15 mouse cellular contexts compared by ENCODE assay signal in genomic region chr3:55511658-55512057, GRCm38 (mm10). TPM values are rescaled to one million over a fixed set of nuclear protein-coding genes. Genes with fewer than 3 reads are reported as not detected.
DNase-seq lines count a peak whose midpoint lies in the region; ATAC-seq and TF ChIP-seq lines count a peak whose summit lies in the region.
"Had no signal": no experiment of that assay in that cellular context is flagged by ENCODE, and none has a peak within 500 bp of the region (broad histone marks: within the 10 kb centered on the region; RNA-seq: fewer than 3 reads in every experiment).

No protein-coding gene starts in this region.

- ATAC-seq in lung, embryonic 16.5 days (ENCODE audit: low read depth): peak; percentile 60; the same call in 1 of the 2 replicates
- peak; percentile 26; the same call in 1 of the 2 replicates for ATAC-seq in limb, embryonic 15.5 days (ENCODE audit: insufficient number of reproducible peaks, low FRiP score, low TSS enrichment, low read depth)
- ATAC-seq: CD4-positive, CD25-positive, alpha-beta regulatory T cell, adult 4 months; inflammation-experienced regulatory T-cells, adult 6 months had no signal

- no peak overlapping the region for H3K27ac ChIP-seq in lung, embryonic 16.5 days (ENCODE audit: low read length)
- peak overlapping the region; percentile 66; the same call in 1 of the 2 replicates for H3K27ac ChIP-seq in embryonic fibroblast, embryonic 13.5 days (ENCODE audit: insufficient read depth, low read length)
- peak overlapping the region; percentile 61; the same call in 1 of the 2 replicates for H3K27ac ChIP-seq in limb, embryonic 15.5 days

- no peak overlapping the region for H3K4me2 ChIP-seq in lung, embryonic 16.5 days (ENCODE audit: low read depth, low read length)
- H3K4me2 ChIP-seq in limb, embryonic 15.5 days: 0 out of 2 replicates have a peak overlapping the region, but pooled peaks have one; percentile 20

- DNase-seq in heart, adult 8-10 months (ENCODE audit: low spot score): peak; percentile 31
- no peak for DNase-seq in heart, postnatal 36 days
- no peak for DNase-seq in lung, postnatal 4 days
- no peak for DNase-seq in embryo, embryonic 10.5 days (ENCODE audit: low spot score)
- DNase-seq in left cerebral cortex, adult 9 months (ENCODE audit: low spot score in 2 of 2): no peak
- DNase-seq: adrenal gland, postnatal 36 days; cerebellum, adult 8-10 months; gastrocnemius, postnatal 14 days; retina, postnatal 1 day had no signal

- peaks cover under 1% of the 10 kb centered on the region; the same call in 1 of the 2 replicates for H3K4me1 ChIP-seq in lung, embryonic 16.5 days (replicated peaks; ENCODE audit: control insufficient read depth, insufficient read depth, low read length)
- H3K4me1 ChIP-seq in embryonic fibroblast, embryonic 13.5 days (ENCODE audit: control insufficient read depth, insufficient read depth, low read length): peaks cover 8% of the 10 kb centered on the region
- H3K4me1 ChIP-seq in limb, embryonic 15.5 days: peaks cover 10% of the 10 kb centered on the region

- H3K36me3 ChIP-seq in lung, embryonic 16.5 days (ENCODE audit: control insufficient read depth, insufficient read depth, low read length): no peaks in the 10 kb centered on the region
- H3K36me3 ChIP-seq in limb, embryonic 15.5 days: no peaks in the 10 kb centered on the region; the same call in 1 of the 2 replicates

- no peak overlapping the region for H3K4me3 ChIP-seq in lung, embryonic 16.5 days (ENCODE audit: low read length)
- no peak overlapping the region for H3K4me3 ChIP-seq in embryonic fibroblast, embryonic 13.5 days (ENCODE audit: insufficient read depth, low read length)
- H3K4me3 ChIP-seq in limb, embryonic 15.5 days: no peak overlapping the region

- no peak for TF ChIP-seq POLR2A in embryonic fibroblast, embryonic 13.5 days (IDR thresholded peaks at IDR 0.05; ENCODE audit: low read depth, low read length)

- no peak overlapping the region for H3K9ac ChIP-seq in lung, embryonic 16.5 days (ENCODE audit: low read length)
- no peak overlapping the region for H3K9ac ChIP-seq in limb, embryonic 15.5 days

- intact Hi-C loops in heart, postnatal 36 days (cut with DNase I): loop anchor here (10.0 kb wide), 1 partner anchor 137 kb away; no protein-coding TSS in a partner anchor

- no peaks in the 10 kb centered on the region for H3K9me3 ChIP-seq in lung, embryonic 16.5 days (ENCODE audit: control insufficient read depth, low read length)
- no peaks in the 10 kb centered on the region for H3K9me3 ChIP-seq in limb, embryonic 15.5 days

- no peaks in the 10 kb centered on the region for H3K27me3 ChIP-seq in lung, embryonic 16.5 days (ENCODE audit: control insufficient read depth, insufficient read depth, low read depth, low read length)
- no peaks in the 10 kb centered on the region for H3K27me3 ChIP-seq in limb, embryonic 15.5 days

- TF ChIP-seq CTCF in embryonic fibroblast, embryonic 13.5 days (IDR thresholded peaks at IDR 0.05; ENCODE audit: borderline replicate concordance, insufficient read depth, low read length): no peak

- WGBS in lung, embryonic 16.5 days: 39% methylated on average over 6 of the region's 6 CpGs
- WGBS in limb, embryonic 15.5 days: 28% methylated on average over 6 of the region's 6 CpGs

RNA-seq across cellular contexts. Expression of gene Gm21954, which starts 39.6 kb away (rescaled TPM):
- not detected for total RNA-seq in heart, adult 8-10 months (2022)
- not detected for total RNA-seq in heart, postnatal 36 days (2021)
- polyA plus RNA-seq in lung, embryonic 16.5 days (2015; fragmentation: Nextera tagmentation; extraction: Ambion mirVana): not detected in 2 replicates
- not detected in 2 replicates for polyA plus RNA-seq in embryonic fibroblast, embryonic 13.5 days (2011; ENCODE audit: insufficient read length, low read depth, missing spikeins)
- polyA plus RNA-seq in limb, embryonic 15.5 days (2015; fragmentation: Nextera tagmentation; extraction: Ambion mirVana): not detected in 2 replicates
- total RNA-seq: adrenal gland, postnatal 36 days; gastrocnemius, postnatal 14 days; left cerebral cortex, adult 8-10 months had no signal
- polyA plus RNA-seq: CD4-positive, CD25-positive, alpha-beta regulatory T cell, adult 4 months; inflammation-experienced regulatory T-cells, adult 6 months had no signal
